Mouse (Mus musculus): Measurements from ENCODE around the gene Clcn3. TPM values are rescaled to one million over a fixed set of nuclear protein-coding genes. Genes with fewer than 3 reads are reported as not detected.

Gene Clcn3
- polyA plus RNA-seq, 1 experiment from 2014 or later, result 10.9 TPM

DNA sequence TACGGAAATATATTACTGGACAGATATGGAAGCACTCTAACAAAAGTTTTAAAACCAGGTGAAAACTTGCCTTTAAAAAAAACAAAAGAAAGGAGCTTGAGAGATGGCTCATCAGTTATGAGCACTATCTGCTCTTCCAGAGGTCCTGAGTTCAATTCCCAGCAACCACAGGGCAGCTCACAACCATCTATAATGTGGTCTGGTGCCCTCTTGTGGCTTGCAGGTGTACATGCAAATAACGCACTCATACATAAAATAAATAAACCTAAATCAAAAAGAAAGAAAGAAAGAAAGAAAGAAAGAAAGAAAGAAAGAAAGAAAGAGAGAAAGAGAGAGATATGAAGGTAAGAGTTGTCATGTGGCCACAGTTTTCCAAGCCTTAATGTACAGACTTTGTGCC is 40.2 kb downstream of the Clcn3 start:
- Histone ChIP-seq H3K4me1 (peaks cover 10% of the 10 kb centered on the region; the same call in 1 of the 2 replicates), H3K4me3 (no peak overlapping the region), H3K36me3 (no peaks in the 10 kb centered on the region), H3K9me3 (replicated peaks) (no peaks in the 10 kb centered on the region), H3K27ac (no peak overlapping the region), H3K27me3 (ENCODE audit: low read depth, poor library complexity, severe bottlenecking) (no peaks in the 10 kb centered on the region)
- 98% methylated on average over 2 of the region's 2 CpGs for WGBS
- DNase-seq (ENCODE audit: low spot score), result no peak

GRCm38 (mm10) chr8:60938717-60939424 is 44.2 kb downstream of the Clcn3 start:
- Histone ChIP-seq H3K4me1 (peaks cover 10% of the 10 kb centered on the region; the same call in 1 of the 2 replicates), H3K27ac (no peak overlapping the region), H3K4me3 (no peak overlapping the region), H3K36me3 (no peaks in the 10 kb centered on the region), H3K9me3 (replicated peaks) (no peaks in the 10 kb centered on the region), H3K27me3 (ENCODE audit: low read depth, poor library complexity, severe bottlenecking) (no peaks in the 10 kb centered on the region)
- DNase-seq (ENCODE audit: low spot score), result no peak
- 55% methylated on average over 3 of the region's 3 CpGs for WGBS

DNA sequence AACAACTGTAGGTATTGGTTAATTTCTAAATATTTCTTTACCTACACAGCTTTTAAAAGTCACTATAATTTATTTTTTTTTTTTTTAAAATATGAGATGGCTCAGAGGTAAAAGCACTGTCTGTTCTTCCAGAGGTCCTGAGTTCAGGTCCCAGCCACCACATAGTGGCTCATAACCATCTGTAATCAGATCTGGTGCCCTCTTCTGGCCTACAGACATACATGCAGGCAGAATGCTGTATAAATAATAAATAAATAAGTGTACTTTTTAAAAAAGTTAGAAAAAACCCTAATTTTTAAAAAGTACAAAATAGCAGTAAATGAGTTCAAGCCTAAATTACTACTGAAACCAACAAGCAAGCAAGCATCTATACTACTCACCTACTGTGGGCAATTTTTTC is 49.5 kb downstream of the Clcn3 start:
- no peaks in the 10 kb centered on the region for H3K9me3 ChIP-seq (replicated peaks)
- no peak for DNase-seq (ENCODE audit: low spot score)
- H3K27me3 ChIP-seq (ENCODE audit: low read depth, poor library complexity, severe bottlenecking), result no peaks in the 10 kb centered on the region
- H3K36me3 ChIP-seq, result no peaks in the 10 kb centered on the region
- H3K27ac ChIP-seq, result no peak overlapping the region
- H3K4me1 ChIP-seq, result peaks cover 5% of the 10 kb centered on the region; the same call in 1 of the 2 replicates
- no peak overlapping the region for H3K4me3 ChIP-seq

DNA sequence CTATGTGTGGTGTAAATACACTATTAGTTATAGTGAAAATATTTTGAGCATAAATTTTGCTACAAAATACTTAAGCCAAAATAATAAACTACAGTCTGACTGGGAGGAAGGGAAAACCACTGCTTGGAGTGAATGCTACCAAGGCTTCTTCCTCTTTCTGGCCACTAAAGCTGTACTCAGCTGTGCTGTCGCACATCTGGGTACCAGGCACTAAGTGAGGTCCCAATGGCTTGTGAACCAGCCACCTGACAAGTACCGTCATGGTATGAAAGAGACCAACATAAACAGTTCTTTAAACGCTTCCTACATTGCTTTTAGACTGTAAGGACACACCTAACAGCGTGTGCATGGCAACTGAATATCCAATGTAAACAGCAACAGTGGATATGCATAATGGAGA is 62.9 kb downstream of the Clcn3 start:
- WGBS, result 86% methylated on average over 4 of the region's 4 CpGs
- Histone ChIP-seq H3K4me3 (no peak overlapping the region), H3K27me3 (ENCODE audit: low read depth, poor library complexity, severe bottlenecking) (no peaks in the 10 kb centered on the region), H3K27ac (no peak overlapping the region), H3K36me3 (peaks cover 5% of the 10 kb centered on the region; the same call in 1 of the 2 replicates), H3K4me1 (no peaks in the 10 kb centered on the region), H3K9me3 (replicated peaks) (no peaks in the 10 kb centered on the region)
- DNase-seq (ENCODE audit: low spot score), result no peak

DNA sequence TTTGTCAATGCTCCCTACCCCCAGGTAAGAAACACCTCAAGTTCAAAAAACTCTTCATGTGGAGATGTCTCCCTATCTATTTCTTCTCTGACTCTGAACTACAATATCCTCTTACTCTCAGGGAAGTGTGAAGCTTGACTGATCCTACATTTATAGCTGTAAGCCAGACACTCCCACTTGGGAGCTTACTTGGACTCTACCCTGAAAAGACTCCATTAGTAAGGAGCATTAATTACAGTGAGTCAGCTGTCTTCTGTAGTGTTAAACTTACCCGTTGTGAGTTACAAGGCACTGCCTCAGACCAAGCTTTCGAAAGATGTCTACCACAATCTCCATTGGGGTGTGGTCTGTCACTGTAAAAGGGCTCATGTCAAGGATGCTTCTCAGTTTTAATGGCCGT is 64.0 kb downstream of the Clcn3 start:
- Histone ChIP-seq H3K27ac (no peak overlapping the region), H3K4me3 (no peak overlapping the region), H3K9me3 (replicated peaks) (no peaks in the 10 kb centered on the region), H3K27me3 (ENCODE audit: low read depth, poor library complexity, severe bottlenecking) (no peaks in the 10 kb centered on the region), H3K36me3 (peaks cover 5% of the 10 kb centered on the region; the same call in 1 of the 2 replicates), H3K4me1 (no peaks in the 10 kb centered on the region)
- DNase-seq (ENCODE audit: low spot score), result no peak
- 90% methylated on average over 3 of the region's 3 CpGs for WGBS

- Histone ChIP-seq H3K9me3 (replicated peaks) (no peaks in the 10 kb centered on the region), H3K4me3 (no peak overlapping the region), H3K36me3 (peaks cover 28% of the 10 kb centered on the region), H3K27me3 (ENCODE audit: low read depth, poor library complexity, severe bottlenecking) (no peaks in the 10 kb centered on the region), H3K4me1 (no peaks in the 10 kb centered on the region), H3K27ac (no peak overlapping the region)
- WGBS, result 51% methylated on average over 10 of the region's 10 CpGs
- DNase-seq (ENCODE audit: low spot score), result no peak
These were observed 70.5 kb downstream of the Clcn3 start for GRCm38 (mm10) chr8:60912554-60912953.

DNA sequence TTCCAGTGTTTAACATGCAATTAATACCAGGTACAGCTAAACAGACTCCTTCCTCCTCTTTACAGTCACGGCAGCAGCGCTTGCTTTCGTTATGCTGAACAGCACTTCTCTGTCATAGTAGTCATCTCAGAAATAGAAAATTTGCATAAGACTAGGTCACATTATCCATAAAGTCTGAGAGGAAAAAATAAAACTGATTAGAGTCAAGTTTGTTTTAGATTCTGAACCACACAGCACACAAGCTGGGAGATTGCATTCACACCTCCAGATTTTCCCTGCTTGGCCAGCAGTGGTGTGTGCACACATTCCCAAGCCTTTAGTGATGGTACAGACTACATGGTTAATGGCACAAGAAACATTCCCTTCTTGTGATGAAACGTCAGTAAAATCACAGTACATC is 71.0 kb downstream of the Clcn3 start:
- Histone ChIP-seq H3K4me1 (no peaks in the 10 kb centered on the region), H3K27me3 (ENCODE audit: low read depth, poor library complexity, severe bottlenecking) (no peaks in the 10 kb centered on the region), H3K4me3 (no peak overlapping the region), H3K36me3 (peaks cover 32% of the 10 kb centered on the region), H3K27ac (no peak overlapping the region), H3K9me3 (replicated peaks) (no peaks in the 10 kb centered on the region)
- 82% methylated on average over 4 of the region's 4 CpGs for WGBS
- DNase-seq (ENCODE audit: low spot score), result no peak

- DNase-seq (ENCODE audit: low spot score), result no peak
- Histone ChIP-seq H3K9me3 (replicated peaks) (no peaks in the 10 kb centered on the region), H3K4me1 (no peaks in the 10 kb centered on the region), H3K4me3 (no peak overlapping the region), H3K27me3 (ENCODE audit: low read depth, poor library complexity, severe bottlenecking) (no peaks in the 10 kb centered on the region), H3K27ac (no peak overlapping the region), H3K36me3 (peaks cover 76% of the 10 kb centered on the region)
- 90% methylated on average over 9 of the region's 9 CpGs for WGBS
These were observed 83.0 kb downstream of the Clcn3 start for GRCm38 (mm10) chr8:60900147-60900546.

GRCm38 (mm10) chr8:60895878-60896277 is 87.2 kb downstream of the Clcn3 start:
- Histone ChIP-seq H3K36me3 (peaks cover 72% of the 10 kb centered on the region), H3K4me1 (peaks cover 14% of the 10 kb centered on the region), H3K27ac (no peak overlapping the region), H3K9me3 (replicated peaks) (no peaks in the 10 kb centered on the region), H3K27me3 (ENCODE audit: low read depth, poor library complexity, severe bottlenecking) (no peaks in the 10 kb centered on the region), H3K4me3 (no peak overlapping the region)
- WGBS, result 94% methylated on average over 6 of the region's 6 CpGs
- no peak for DNase-seq (ENCODE audit: low spot score)

DNA sequence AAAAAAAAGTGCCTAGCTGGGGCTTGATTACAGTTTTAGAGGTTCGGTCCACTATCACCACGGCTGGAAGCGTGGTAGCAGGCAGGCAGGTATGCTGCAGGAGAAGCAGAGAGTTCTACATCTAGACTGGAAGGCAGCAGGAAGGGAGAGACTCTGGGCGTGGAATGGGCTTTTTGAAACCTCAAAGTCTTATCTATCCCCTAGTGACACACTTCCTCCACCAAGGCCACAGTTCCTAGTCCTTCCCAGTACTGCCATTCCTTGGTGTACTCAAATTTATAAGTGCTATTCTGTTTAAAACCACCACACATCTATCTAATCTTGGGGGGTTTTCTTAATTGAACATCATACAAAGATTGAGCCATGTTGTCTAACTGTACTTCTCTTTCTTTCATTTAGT is 91.3 kb downstream of the Clcn3 start:
- H3K4me3 ChIP-seq, result peak overlapping the region; percentile 76; the same call in 1 of the 2 replicates
- 95% methylated on average over 4 of the region's 4 CpGs for WGBS
- H3K27ac ChIP-seq, result no peak overlapping the region
- H3K9me3 ChIP-seq (replicated peaks), result no peaks in the 10 kb centered on the region
- no peak for DNase-seq (ENCODE audit: low spot score)
- no peaks in the 10 kb centered on the region for H3K27me3 ChIP-seq (ENCODE audit: low read depth, poor library complexity, severe bottlenecking)
- H3K36me3 ChIP-seq, result peaks cover 39% of the 10 kb centered on the region
- H3K4me1 ChIP-seq, result peaks cover 19% of the 10 kb centered on the region

- peak overlapping the region; percentile 90 for H3K27ac ChIP-seq
- no peaks in the 10 kb centered on the region for H3K27me3 ChIP-seq (ENCODE audit: low read depth, poor library complexity, severe bottlenecking)
- H3K9me3 ChIP-seq (replicated peaks), result no peaks in the 10 kb centered on the region
- WGBS, result 2% methylated on average over 23 of the region's 23 CpGs
- H3K4me3 ChIP-seq, result peak overlapping the region; percentile 76
- peaks cover 28% of the 10 kb centered on the region for H3K36me3 ChIP-seq
- peaks cover 20% of the 10 kb centered on the region for H3K4me1 ChIP-seq
- DNase-seq (ENCODE audit: low spot score), result no peak
These were observed 92.6 kb downstream of the Clcn3 start for GRCm38 (mm10) chr8:60890520-60890874.

- DNase-seq (ENCODE audit: low spot score), result peak; percentile 94
- Histone ChIP-seq H3K36me3 (peaks cover 23% of the 10 kb centered on the region), H3K4me1 (peaks cover 20% of the 10 kb centered on the region), H3K27ac (peak within 1 kb of the TSS; percentile 90), H3K4me3 (peak within 1 kb of the TSS; percentile 76), H3K27me3 (ENCODE audit: low read depth, poor library complexity, severe bottlenecking) (no peaks in the 10 kb centered on the region), H3K9me3 (replicated peaks) (no peaks in the 10 kb centered on the region)
- WGBS, result 6% methylated on average over 43 of the region's 43 CpGs
These were observed 93.1 kb downstream of the Clcn3 start, which contains the start of gene Hpf1 for GRCm38 (mm10) chr8:60889843-60890519. Hpf1 (plus strand) TSS chr8:60890418.

- WGBS, result 85% methylated on average over 11 of the region's 11 CpGs
These were observed 93.8 kb downstream of the Clcn3 start for GRCm38 (mm10) chr8:60889131-60889842.

More at GRCm38 (mm10) chr8:60889131-60889842, 93.8 kb downstream of the Clcn3 start:
- H3K27ac ChIP-seq, result peak overlapping the region; percentile 90; the same call in 1 of the 2 replicates
- DNase-seq (ENCODE audit: low spot score), result no peak
- H3K27me3 ChIP-seq (ENCODE audit: low read depth, poor library complexity, severe bottlenecking), result no peaks in the 10 kb centered on the region
- peaks cover 16% of the 10 kb centered on the region for H3K36me3 ChIP-seq
- H3K4me3 ChIP-seq, result peak overlapping the region; percentile 76; the same call in 1 of the 2 replicates
- peaks cover 20% of the 10 kb centered on the region for H3K4me1 ChIP-seq
- no peaks in the 10 kb centered on the region for H3K9me3 ChIP-seq (replicated peaks)

All from limb, embryonic 10.5 days (tissue).